ENCODE assay signal across 8 mouse cellular contexts in genomic region chr15:77970470-77971292, GRCm38 (mm10). TPM values are rescaled to one million over a fixed set of nuclear protein-coding genes. Genes with fewer than 3 reads are reported as not detected.
DNase-seq lines count a peak whose midpoint lies in the region; ATAC-seq and TF ChIP-seq lines count a peak whose summit lies in the region.

TSS of gene Eif3d (minus strand) at chr15:77970813.

- DNase-seq in A20 (ENCODE audit: low read depth, low spot score): peak; percentile 97
- DNase-seq in heart, adult 9 months (ENCODE audit: low spot score in 2 of 2): peak; percentile 97 to 98
- peak; percentile 88 to 96 for DNase-seq in monocyte, adult 2 months (ENCODE audit: low read depth in 1 of 2, low spot score in 2 of 2)
- peak; percentile 92 to 96 for DNase-seq in spleen, postnatal 36 days (ENCODE audit: low spot score in 2 of 2)

- H3K9me3 ChIP-seq in kidney, embryonic 14.5 days (ENCODE audit: control insufficient read depth, low read length): no peaks in the 10 kb centered on the region
- no peaks in the 10 kb centered on the region for H3K9me3 ChIP-seq in limb, embryonic 15.5 days

- peaks cover 15% of the 10 kb centered on the region for H3K4me1 ChIP-seq in bone marrow macrophage, adult 2 months (ENCODE audit: control insufficient read depth, insufficient read depth, low read length)
- peaks cover 7% of the 10 kb centered on the region; the same call in 1 of the 2 replicates for H3K4me1 ChIP-seq in embryonic fibroblast, embryonic 13.5 days (ENCODE audit: control insufficient read depth, insufficient read depth, low read length)
- H3K4me1 ChIP-seq in kidney, embryonic 14.5 days (ENCODE audit: control insufficient read depth, insufficient read depth, low read length): peaks cover 11% of the 10 kb centered on the region; the same call in 1 of the 2 replicates
- peaks cover 11% of the 10 kb centered on the region for H3K4me1 ChIP-seq in limb, embryonic 15.5 days

- H3K36me3 ChIP-seq in kidney, embryonic 14.5 days (ENCODE audit: control insufficient read depth, insufficient read depth, low read length): peaks cover 30% of the 10 kb centered on the region
- H3K36me3 ChIP-seq in limb, embryonic 15.5 days: peaks cover 35% of the 10 kb centered on the region

- H3K27me3 ChIP-seq in kidney, embryonic 14.5 days (ENCODE audit: control insufficient read depth, insufficient read depth, low read length): no peaks in the 10 kb centered on the region
- no peaks in the 10 kb centered on the region for H3K27me3 ChIP-seq in limb, embryonic 15.5 days

- TF ChIP-seq CTCF in bone marrow macrophage, adult 2 months (IDR thresholded peaks at IDR 0.05; ENCODE audit: low read depth, low read length): no peak
- TF ChIP-seq CTCF in embryonic fibroblast, embryonic 13.5 days (IDR thresholded peaks at IDR 0.05; ENCODE audit: borderline replicate concordance, insufficient read depth, low read length): no peak

- H3K4me3 ChIP-seq in bone marrow macrophage, adult 2 months (ENCODE audit: insufficient read depth, low read length): peak within 1 kb of the TSS; percentile 92
- H3K4me3 ChIP-seq in embryonic fibroblast, embryonic 13.5 days (ENCODE audit: insufficient read depth, low read length): peak within 1 kb of the TSS; percentile 97
- peak within 1 kb of the TSS; percentile 82 for H3K4me3 ChIP-seq in kidney, embryonic 14.5 days (ENCODE audit: low read length)
- peak within 1 kb of the TSS; percentile 88 for H3K4me3 ChIP-seq in limb, embryonic 15.5 days

- under 1% methylated on average over 72 of the region's 72 CpGs for WGBS in kidney, embryonic 14.5 days
- WGBS in limb, embryonic 15.5 days: under 1% methylated on average over 72 of the region's 72 CpGs

- H3K9ac ChIP-seq in kidney, embryonic 14.5 days (ENCODE audit: low read depth, low read length): peak within 1 kb of the TSS; percentile 93
- H3K9ac ChIP-seq in limb, embryonic 15.5 days: peak within 1 kb of the TSS; percentile 97

- no peak for TF ChIP-seq POLR2A in bone marrow macrophage, adult 2 months (IDR thresholded peaks at IDR 0.05; ENCODE audit: borderline replicate concordance, low read depth, low read length)
- peak; percentile 91 for TF ChIP-seq POLR2A in embryonic fibroblast, embryonic 13.5 days (IDR thresholded peaks at IDR 0.05; ENCODE audit: low read depth, low read length)

- H3K27ac ChIP-seq in bone marrow macrophage, adult 2 months (ENCODE audit: insufficient read depth, low read depth, low read length): peak within 1 kb of the TSS; percentile 99
- peak within 1 kb of the TSS; percentile 99 for H3K27ac ChIP-seq in embryonic fibroblast, embryonic 13.5 days (ENCODE audit: insufficient read depth, low read length)
- H3K27ac ChIP-seq in kidney, embryonic 14.5 days (ENCODE audit: low read depth, low read length): peak within 1 kb of the TSS; percentile 99
- peak within 1 kb of the TSS; percentile 98 for H3K27ac ChIP-seq in limb, embryonic 15.5 days

- ATAC-seq in kidney, embryonic 14.5 days (ENCODE audit: low FRiP score, low TSS enrichment): peak; percentile 90
- ATAC-seq in limb, embryonic 15.5 days (ENCODE audit: insufficient number of reproducible peaks, low FRiP score, low TSS enrichment, low read depth): peak; percentile 78

- peak within 1 kb of the TSS; percentile 69 for H3K4me2 ChIP-seq in kidney, embryonic 14.5 days (replicated peaks; ENCODE audit: low read depth, low read length)
- peak within 1 kb of the TSS; percentile 74 for H3K4me2 ChIP-seq in limb, embryonic 15.5 days

RNA-seq across cellular contexts. Expression of gene Eif3d, which starts in this region (rescaled TPM):
- polyA plus RNA-seq in bone marrow macrophage, adult 2 months (2012; ENCODE audit: insufficient read depth, insufficient read length, missing spikeins): 82.5 and 87.7 TPM in 2 replicates
- 193 and 194 TPM in 2 replicates for polyA plus RNA-seq in embryonic fibroblast, embryonic 13.5 days (2011; ENCODE audit: insufficient read length, low read depth, missing spikeins)
- 188 and 247 TPM in 2 replicates for polyA plus RNA-seq in kidney, embryonic 14.5 days (2014; fragmentation: Nextera tagmentation; extraction: Ambion mirVana)
- 181 and 188 TPM in 2 replicates for polyA plus RNA-seq in limb, embryonic 15.5 days (2015; fragmentation: Nextera tagmentation; extraction: Ambion mirVana)

Comparison
In these comparisons a context has a peak if more than half of its experiments do, and no peak if none do; other contexts are left out.
1. Peak in every context shown above with its lines: DNase-seq, ATAC-seq, H3K4me3 ChIP-seq and H3K27ac ChIP-seq.